Mouse (Mus musculus) ES-Bruce4 (cell line): ENCODE measurements at regions not wholly inside any gene's neighbourhood (a gene's known extent, or its start where the extent isn't known, plus 50 kb on each side); places are given as distances from the start of the nearest gene placed in this dataset.

Source experiments
- H3K27ac ChIP-seq: 2 replicates; pipeline ENCODE4 v1.5.1; 2012; ENCODE audit warnings: low read length, inconsistent platforms; ENCODE audit not compliant: insufficient read depth
- H3K27me3 ChIP-seq: 2 replicates; pipeline ENCODE4 v1.6.1; 2012; ENCODE audit warnings: mild to moderate bottlenecking, low read length, inconsistent platforms; ENCODE audit not compliant: control insufficient read depth, poor library complexity, insufficient read depth, severe bottlenecking
- H3K36me3 ChIP-seq: 2 replicates; pipeline ENCODE4 v1.6.1; 2012; ENCODE audit warnings: inconsistent platforms, mild to moderate bottlenecking, low read length, moderate library complexity; ENCODE audit not compliant: control insufficient read depth, poor library complexity, insufficient read depth, severe bottlenecking
- H3K4me1 ChIP-seq: one replicate; pipeline ENCODE4 v1.8.1; 2011; ENCODE audit warnings: low read length; ENCODE audit not compliant: control insufficient read depth, insufficient read depth
- H3K4me3 ChIP-seq: 2 replicates; pipeline ENCODE4 v1.5.1; 2011; ENCODE audit warnings: low read depth, mild to moderate bottlenecking, low read length
- H3K9ac ChIP-seq: 2 replicates; pipeline ENCODE4 v1.6.1; 2012; ENCODE audit warnings: low read depth, mild to moderate bottlenecking, inconsistent platforms; ENCODE audit not compliant: poor library complexity, severe bottlenecking
- H3K9me3 ChIP-seq: replicated peaks from 2 replicates; pipeline ENCODE4 v1.6.1; 2012; ENCODE audit warnings: mild to moderate bottlenecking, low read length, inconsistent platforms; ENCODE audit not compliant: control insufficient read depth, poor library complexity, insufficient read depth, severe bottlenecking
- CTCF ChIP-seq: IDR thresholded peaks from one replicate; pipeline ENCODE4 v1.8.1; 2011; ENCODE audit warnings: low read depth, low read length
- EP300 ChIP-seq: IDR thresholded peaks from 2 replicates; pipeline ENCODE4 v1.6.1; 2011; ENCODE audit warnings: low read depth, low read length; ENCODE audit not compliant: insufficient read depth
- POLR2A ChIP-seq: IDR thresholded peaks from one replicate; pipeline ENCODE4 v1.8.1; 2011; ENCODE audit warnings: low read length; ENCODE audit not compliant: insufficient read depth

DNA sequence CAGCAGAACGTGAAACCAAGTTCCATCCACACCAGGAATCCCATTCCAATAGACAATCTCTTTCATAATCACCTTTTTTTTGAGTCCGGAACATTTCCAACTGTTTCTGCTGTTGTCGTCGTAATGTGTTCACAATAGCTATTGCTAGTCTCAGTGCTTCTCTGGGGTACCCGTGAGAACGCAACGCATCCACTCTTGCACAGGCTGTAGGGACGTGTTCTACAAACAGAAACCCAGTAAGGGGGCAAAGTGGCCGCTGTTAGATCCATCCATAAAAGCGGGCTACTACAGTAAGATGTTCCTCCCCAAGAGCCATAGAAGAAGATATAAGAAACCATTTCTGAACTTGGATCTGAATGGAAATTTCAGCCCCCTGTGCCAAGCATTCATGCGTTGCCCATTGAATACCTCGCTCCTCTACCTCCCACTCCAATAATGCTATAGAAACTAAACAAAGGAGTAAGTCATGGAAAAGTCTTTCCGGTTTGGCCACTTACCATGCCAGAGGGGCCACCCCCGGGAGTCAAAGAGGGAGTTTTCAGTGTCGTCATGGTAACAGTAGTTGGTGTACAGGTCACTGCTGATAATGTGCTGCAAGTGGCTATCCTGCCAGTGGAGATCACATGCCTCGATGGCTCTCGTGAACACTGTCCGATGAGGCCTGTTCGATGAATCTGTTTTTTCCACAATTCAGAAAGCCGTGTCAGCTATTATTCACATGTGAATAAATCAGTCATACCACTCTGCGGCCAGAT is 300.6 kb upstream of the Smim15 start:
- H3K4me3 ChIP-seq = no peak overlapping the region
- no peaks in the 10 kb centered on the region for H3K27me3 ChIP-seq
- H3K9me3 ChIP-seq = no peaks in the 10 kb centered on the region
- H3K27ac ChIP-seq = no peak overlapping the region
- H3K9ac ChIP-seq = no peak overlapping the region
- TF ChIP-seq POLR2A (no peak), EP300 (no peak), CTCF (no peak)
- no peaks in the 10 kb centered on the region for H3K4me1 ChIP-seq
- 0 out of 2 replicates have a peak, but pooled peaks cover 6% of the 10 kb centered on the region for H3K36me3 ChIP-seq

DNA sequence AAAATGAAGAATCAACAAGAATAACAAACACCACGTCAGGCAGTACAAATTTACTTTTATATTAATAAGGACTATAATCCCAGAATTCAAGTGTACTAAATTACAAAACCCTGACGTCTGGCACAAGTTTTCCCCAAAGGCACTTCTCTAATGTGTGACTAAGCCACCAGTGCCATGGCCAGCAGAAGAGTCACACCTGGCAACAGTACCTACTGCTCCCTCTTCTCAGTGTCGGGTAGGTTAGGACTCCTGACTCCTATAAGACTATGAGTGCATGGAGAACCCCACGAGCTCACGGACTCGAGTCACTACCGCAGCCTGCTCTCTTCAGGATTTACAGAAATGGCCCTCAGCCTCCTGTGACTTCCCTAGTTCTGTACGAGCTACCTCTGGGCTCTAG is 307.7 kb upstream of the Smim15 start:
- no peak overlapping the region for H3K4me3 ChIP-seq
- H3K4me1 ChIP-seq = no peaks in the 10 kb centered on the region
- H3K27ac ChIP-seq = no peak overlapping the region
- H3K9ac ChIP-seq = no peak overlapping the region
- H3K27me3 ChIP-seq = no peaks in the 10 kb centered on the region
- no peaks in the 10 kb centered on the region for H3K36me3 ChIP-seq
- TF ChIP-seq CTCF = no peak
- no peak for TF ChIP-seq POLR2A
- no peak for TF ChIP-seq EP300
- no peaks in the 10 kb centered on the region for H3K9me3 ChIP-seq

DNA sequence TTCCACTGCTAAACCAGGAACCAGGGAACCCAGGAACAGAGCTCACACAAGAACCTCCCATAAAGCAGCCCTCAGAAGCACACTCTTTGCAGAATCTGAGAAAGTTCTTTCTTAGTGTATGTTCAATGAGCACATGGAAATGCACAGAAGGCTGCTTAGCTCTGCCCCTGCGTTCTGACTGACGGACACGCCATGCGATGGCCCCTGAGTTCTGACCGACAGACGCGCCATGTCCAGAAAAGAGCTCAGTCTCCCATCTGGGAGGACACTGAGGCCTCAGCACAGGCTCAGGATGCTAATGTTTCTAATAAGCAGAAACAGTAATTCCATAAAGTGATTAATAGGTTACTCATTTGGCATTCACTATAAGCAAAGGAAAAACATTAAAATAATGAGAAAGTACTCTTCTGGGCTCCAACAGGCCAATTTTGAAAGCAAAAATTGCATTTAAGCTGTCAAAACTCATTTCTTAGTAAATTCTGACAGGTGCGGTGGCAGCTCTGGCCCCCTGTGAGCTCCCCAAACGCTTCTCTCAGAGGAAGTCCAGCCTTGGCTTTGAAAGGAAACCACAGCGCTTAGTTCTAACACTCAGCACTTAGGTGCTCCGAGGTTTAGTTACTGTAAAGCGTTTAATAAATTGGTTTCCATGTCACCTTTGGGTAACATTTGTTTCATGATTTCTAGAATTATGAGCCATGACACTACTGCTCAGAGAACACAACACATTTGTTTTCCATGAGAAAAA is 309.9 kb upstream of the Smim15 start:
- Histone ChIP-seq H3K4me3 (no peak overlapping the region), H3K27ac (no peak overlapping the region), H3K9me3 (no peaks in the 10 kb centered on the region), H3K9ac (no peak overlapping the region), H3K27me3 (no peaks in the 10 kb centered on the region), H3K4me1 (no peaks in the 10 kb centered on the region), H3K36me3 (peaks cover 2% of the 10 kb centered on the region)
- TF ChIP-seq EP300 = no peak
- no peak for TF ChIP-seq CTCF
- no peak for TF ChIP-seq POLR2A

DNA sequence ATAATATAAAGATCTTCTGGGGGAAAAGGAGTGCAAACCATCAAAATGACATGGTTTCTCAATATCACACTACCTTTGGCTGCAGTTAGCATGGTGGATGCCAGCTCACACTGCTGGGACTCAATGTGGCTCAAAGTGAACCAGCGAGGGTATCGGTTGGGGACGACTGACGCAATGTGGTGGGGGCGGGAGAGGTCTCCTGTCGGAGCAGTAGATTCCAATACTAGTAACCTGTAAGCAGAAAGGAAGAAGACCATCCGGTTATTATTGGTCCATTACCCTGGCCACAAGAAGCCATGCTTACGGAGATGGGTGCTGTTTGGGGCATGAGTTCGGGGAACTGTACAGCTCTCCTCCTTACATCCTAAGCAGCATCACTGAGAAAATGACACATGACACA is 313.3 kb upstream of the Smim15 start:
- TF ChIP-seq POLR2A (no peak), CTCF (no peak), EP300 (no peak)
- Histone ChIP-seq H3K4me3 (no peak overlapping the region), H3K36me3 (peaks cover 8% of the 10 kb centered on the region), H3K9me3 (no peaks in the 10 kb centered on the region), H3K9ac (no peak overlapping the region), H3K4me1 (no peaks in the 10 kb centered on the region), H3K27ac (no peak overlapping the region), H3K27me3 (no peaks in the 10 kb centered on the region)

DNA sequence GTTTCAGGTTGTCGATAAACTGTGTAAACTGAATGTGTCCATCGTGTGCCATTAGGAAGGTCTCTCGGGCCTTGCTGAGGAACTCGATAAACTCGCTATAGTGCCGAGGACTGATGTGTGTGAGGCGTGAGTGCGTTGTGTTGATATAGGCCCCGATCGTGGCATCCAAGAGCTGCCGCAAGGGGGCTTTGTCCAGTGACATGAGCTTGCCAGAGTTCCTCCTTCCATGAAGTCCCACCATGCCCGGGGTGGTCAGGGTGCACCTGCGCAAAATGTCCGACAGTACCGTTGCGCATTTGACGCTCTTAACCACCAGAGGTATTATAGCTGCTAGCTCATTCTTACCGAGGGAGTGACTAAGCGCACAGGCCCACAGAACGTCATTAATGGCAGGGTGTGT is 317.8 kb upstream of the Smim15 start:
- H3K9ac ChIP-seq = no peak overlapping the region
- H3K36me3 ChIP-seq = peaks cover 8% of the 10 kb centered on the region
- no peaks in the 10 kb centered on the region for H3K27me3 ChIP-seq
- H3K4me1 ChIP-seq = no peaks in the 10 kb centered on the region
- H3K27ac ChIP-seq = no peak overlapping the region
- H3K9me3 ChIP-seq = no peaks in the 10 kb centered on the region
- no peak for TF ChIP-seq EP300
- no peak for TF ChIP-seq POLR2A
- TF ChIP-seq CTCF = no peak
- no peak overlapping the region for H3K4me3 ChIP-seq

- no peaks in the 10 kb centered on the region for H3K27me3 ChIP-seq
- H3K4me1 ChIP-seq = no peaks in the 10 kb centered on the region
- no peak overlapping the region for H3K27ac ChIP-seq
- H3K9me3 ChIP-seq = no peaks in the 10 kb centered on the region
- no peak for TF ChIP-seq CTCF
- TF ChIP-seq POLR2A = no peak
- no peak for TF ChIP-seq EP300
- no peaks in the 10 kb centered on the region for H3K36me3 ChIP-seq
- no peak overlapping the region for H3K9ac ChIP-seq
- H3K4me3 ChIP-seq = no peak overlapping the region
Measured at GRCm38 (mm10) chr13:107721901-107722300, 322.3 kb upstream of the Smim15 start.
